Mouse (Mus musculus) spleen, postnatal 10 days (tissue): ENCODE measurements around the gene Slc10a6.

ENCODE experiments used
- DNase-seq, 2 experiments: peaks; one replicate each; pipeline ENCODE4 v3.0.0; 2021 to 2022; ENCODE audit warnings: low spot score in 2 of 2

The Slc10a6 gene

DNA sequence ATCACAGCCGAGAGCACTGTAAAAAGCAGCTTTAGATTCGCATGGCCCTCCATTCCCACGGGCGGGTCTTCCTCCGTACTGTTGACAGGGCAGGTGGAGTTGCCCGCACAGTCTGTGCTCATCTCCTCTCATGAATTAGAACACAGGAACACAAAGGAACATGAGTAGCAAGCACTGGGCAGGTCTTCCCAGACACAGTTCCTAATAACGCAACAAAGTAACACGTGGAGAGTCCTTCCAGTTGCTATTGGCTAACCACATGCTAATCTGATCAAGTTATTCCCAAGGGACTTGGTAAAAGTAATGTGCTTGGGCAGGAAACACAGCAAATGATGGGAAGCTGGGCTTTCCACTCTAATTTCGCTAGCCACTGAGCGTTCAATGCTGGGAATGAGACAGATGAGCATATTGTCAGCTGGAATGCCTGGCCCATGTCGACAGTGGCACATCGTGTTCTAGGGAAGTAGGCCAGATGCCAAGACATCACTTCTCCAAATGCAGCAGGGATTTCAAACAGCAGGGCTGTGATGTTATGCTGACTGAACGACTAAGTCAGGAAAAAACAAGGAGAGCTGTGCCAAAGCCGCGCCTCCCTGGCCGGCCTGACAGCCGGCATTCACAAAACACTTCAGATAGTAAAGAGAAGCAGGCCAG, at the start of gene Slc10a6:
Gene Slc10a6 (minus strand): TSS at position 293 of the 654 bp plus-strand sequence.
- DNase-seq: peak in 1 of 2 experiments; percentile 15

DNA sequence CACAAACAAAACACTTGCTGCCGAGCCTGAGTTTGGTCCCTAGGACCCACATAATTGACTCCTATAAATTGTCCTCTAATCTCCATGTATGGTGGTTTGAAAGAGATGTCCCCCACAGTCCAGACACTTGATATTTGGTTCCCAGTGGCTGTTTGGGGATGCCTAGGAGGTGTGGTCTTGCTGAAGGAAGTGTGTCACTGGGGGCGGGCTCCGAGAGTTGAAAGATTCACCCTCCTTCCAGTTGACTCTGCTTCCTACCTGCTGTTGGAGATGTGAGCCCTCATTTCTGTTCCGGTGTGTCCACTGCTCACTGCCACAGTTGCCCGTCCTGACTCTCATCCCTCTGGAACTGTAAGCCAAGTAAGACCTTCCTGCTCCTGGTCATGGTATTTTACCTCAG, 49.8 kb upstream of the Slc10a6 start:
- DNase-seq: no peak

DNA sequence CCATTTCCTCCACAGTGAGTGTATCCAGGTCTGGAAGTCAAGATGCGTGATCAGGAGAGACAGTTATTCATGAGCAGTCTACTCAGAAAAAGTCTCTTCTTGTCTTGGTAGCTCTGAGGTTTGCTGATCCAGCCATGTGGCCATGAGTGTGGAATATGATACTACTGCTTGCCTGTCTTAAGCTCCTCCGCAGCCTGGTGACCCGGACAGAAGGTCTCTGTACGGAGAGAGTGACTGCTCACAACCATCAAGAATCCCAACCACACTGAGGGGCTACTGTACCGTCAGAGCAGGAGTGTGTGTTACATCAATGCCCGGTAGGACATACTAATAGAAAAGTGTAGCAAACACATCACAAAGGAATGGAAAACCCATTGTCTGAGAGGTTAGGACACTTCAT, 48.7 kb upstream of the Slc10a6 start:
- no peak for DNase-seq

GRCm38 (mm10) chr5:103676289-103676881, 47.2 kb upstream of the Slc10a6 start:
- no peak for DNase-seq

DNA sequence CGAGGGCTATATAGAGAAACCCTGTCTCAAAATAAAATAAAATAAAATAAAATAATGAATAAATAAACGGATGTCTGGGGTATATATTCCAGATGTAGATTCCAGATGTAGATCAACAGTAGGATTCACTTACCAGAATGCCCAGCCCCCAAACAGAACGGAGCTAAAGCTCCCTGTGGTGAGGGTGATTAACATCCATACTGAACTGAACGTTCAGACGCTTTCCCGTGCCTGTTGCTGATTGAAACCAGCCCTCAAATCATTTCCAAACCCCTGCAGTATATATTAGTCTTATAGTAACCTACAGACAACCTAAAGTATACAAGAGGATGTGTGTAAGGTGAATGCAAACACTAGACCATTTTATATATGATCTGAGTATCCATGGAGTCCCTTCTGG, 45.3 kb upstream of the Slc10a6 start:
- no peak for DNase-seq

GRCm38 (mm10) chr5:103673611-103674010, 44.4 kb upstream of the Slc10a6 start:
- DNase-seq: no peak

DNA sequence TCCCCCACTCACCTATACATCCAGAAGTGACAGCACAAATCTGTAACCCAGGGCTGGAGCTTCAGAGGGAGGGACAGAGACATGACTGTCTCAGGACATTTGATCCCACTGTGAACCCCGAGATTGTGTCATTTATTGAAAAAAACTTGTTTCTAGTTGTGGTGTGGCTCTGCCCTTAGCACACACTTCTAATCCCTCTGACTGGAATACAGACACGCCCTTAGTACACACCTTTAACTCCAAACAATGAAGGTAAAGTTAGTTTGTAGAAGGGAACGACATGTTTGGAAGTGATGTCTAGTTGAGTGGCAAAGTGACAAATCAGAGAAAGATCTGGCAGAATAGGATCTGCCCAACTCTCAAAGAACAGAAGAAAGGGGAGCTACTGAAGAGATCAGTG, 42.7 kb upstream of the Slc10a6 start:
- no peak for DNase-seq

GRCm38 (mm10) chr5:103665876-103666275, 36.7 kb upstream of the Slc10a6 start:
- no peak for DNase-seq

DNA sequence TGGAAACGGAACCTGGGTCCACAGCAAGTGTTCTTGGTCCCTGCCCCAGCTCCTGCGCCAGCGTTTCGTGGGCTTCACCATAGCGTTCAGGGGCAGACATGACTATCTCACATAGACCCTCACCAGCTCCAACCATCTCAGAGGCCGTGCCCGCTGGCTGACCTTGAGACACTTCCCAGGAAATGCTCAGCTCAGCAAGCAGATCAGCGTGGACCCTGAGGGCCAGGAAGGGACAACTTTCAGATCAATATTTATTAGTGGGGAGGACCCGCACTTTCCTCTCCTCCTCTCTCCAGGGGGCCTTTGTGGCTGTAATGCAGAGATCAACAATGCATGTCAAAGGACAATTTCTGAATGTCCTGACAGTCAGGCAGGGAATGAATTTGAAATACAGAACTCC, 35.7 kb upstream of the Slc10a6 start:
- DNase-seq: no peak

DNA sequence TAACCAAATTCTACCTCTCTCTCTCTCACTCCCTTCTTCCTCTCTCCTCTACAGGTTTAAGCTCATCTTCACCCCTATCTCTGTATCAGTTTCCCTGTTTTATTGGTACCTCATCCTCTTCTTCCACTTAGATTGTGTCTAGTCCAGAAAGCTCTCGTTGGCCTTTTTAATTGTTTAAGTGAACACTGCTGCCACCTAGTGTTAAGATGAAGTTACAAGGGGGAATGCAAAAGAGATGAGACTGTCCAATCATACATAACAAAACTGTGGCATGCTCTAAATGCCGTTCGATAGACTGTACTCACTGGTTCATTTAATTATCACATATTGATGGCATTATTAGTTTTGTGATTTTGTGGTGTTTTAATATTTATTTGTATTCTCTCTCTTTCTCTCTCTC, 30.4 kb upstream of the Slc10a6 start:
- no peak for DNase-seq

DNA sequence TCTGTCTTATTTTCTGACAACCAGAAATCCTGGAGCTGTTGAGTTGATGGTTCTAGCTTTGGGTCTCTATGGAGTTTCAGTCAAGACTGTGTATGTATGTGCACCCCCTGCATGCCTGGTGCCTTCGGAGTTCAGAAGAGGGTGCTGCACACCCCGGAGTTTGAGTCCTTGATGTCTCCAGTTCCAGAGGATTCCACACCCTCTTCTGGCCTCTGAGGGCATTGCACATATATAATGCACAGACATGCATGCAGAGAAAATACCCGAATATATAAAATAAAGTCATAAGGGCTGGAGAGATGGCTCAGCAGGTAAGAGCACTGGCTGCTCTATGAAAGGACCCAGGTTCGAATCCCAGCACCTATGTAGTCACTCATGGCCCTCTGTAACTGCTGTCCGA, 29.7 kb upstream of the Slc10a6 start:
- DNase-seq: peak in 1 of 2 experiments; percentile 22

GRCm38 (mm10) chr5:103655346-103656118, 26.3 kb upstream of the Slc10a6 start, which contains the start of gene 1700016H13Rik:
Gene 1700016H13Rik, minus strand, starts transcription at chr5:103656010.
- DNase-seq: peak; percentile 55 to 83

DNA sequence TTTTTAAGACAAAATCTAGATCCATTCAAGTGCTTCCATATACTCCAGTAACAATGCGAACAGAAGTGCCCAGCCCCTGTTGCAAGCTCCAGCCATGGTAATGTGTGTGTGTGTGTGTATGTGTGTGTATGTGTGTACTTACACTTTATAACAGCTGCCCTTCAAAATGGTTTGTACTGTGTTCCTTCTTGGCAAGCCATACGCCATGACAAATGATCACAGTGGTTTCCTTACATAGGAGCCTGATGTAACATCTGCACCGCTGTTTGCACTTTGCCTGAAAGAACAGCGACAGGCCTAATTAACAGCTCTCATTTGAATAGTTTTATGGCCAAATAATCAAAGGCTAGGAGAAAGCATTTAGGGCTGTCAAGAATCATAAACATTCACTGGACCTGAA, 25.6 kb upstream of the Slc10a6 start:
- no peak for DNase-seq

DNA sequence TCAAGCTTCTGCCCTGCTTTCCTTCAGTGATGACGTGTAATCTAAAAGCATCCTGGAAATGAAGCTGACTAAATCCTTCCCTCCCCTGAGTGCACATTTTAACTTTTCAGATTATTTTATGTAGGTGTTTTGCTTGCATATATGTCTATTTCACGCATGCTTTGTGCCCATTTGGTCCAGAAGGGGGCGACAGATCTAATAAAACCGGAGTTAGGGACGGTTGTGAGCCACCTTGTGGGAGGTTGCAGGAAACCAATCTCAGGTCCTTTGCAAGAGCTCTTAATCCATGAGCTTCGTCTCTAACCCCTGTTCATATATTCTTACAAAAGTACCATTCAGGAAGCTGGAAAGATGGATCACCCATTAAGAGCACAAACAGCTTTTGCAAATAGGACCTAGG, 25.0 kb upstream of the Slc10a6 start:
- peak in 1 of 2 experiments; percentile 49 for DNase-seq

- no peak for DNase-seq
Measured at GRCm38 (mm10) chr5:103647320-103647719, 18.1 kb upstream of the Slc10a6 start.

DNA sequence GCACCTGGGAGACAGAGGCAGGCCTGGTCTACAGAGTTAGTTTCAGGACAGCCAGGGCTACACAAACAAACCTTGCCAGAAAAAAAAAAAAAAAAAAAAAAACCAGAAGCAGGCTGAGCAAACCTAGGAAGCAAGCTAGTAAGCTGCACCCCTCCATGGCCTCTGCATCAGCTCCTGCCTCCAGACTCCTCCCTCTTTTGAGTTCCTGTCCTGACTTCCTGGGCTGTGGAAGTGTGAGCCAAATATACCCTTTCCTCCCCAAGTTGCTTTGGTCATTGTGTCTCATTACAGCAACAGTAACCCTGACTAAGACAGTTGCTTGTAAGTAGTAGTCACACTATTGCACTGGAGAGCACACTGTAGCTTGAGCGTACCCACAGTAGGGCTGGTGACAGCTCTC, 15.0 kb upstream of the Slc10a6 start:
- no peak for DNase-seq

GRCm38 (mm10) chr5:103637162-103637561, 8.0 kb upstream of the Slc10a6 start:
- no peak for DNase-seq

DNA sequence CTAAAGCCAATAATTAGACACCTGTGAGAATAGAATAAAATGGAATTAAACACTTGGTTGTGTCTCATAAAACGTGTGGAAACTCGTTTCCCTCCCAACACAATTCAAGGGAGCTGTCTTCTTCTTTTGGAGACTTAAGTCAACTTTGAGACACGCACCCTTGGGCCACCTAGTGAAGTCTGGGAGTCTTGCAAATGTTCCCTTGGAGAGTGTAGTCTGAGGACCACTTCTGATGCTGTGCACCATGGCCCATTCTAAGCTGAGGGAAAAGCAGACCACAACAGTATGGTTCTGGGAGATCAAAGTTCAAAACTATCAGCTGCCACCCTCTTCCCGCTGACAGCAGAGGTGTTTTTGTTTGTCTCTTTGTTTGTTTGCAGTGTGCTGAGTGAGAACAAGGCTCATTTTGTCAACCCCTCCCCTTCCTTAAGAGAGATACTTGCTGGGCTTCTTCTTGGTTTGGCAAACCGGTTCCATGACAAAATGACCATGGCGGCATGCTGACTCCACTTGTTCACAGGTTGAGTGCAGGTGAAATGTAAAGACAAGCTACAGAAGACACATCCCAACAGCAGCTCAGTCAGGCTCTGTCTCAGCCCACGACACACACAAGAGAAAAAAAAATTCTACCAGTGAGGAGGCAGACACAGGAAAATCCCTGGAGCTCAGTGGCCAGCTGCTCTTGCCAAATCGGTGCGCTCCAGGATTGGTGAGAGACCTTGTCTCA, 814 bp upstream of the Slc10a6 start:
- DNase-seq: no peak

- DNase-seq: no peak
Measured at GRCm38 (mm10) chr5:103628499-103628898, 704 bp downstream of the Slc10a6 start.

- no peak for DNase-seq
Measured at GRCm38 (mm10) chr5:103624831-103625230, 4.4 kb downstream of the Slc10a6 start.

GRCm38 (mm10) chr5:103622321-103622720, 6.9 kb downstream of the Slc10a6 start:
- no peak for DNase-seq

- DNase-seq: no peak
Measured at GRCm38 (mm10) chr5:103620301-103620973, 8.8 kb downstream of the Slc10a6 start.
